Mouse (Mus musculus): ENCODE results near the gene Phykpl. TPM values are rescaled to one million over a fixed set of nuclear protein-coding genes. Genes with fewer than 3 reads are reported as not detected.

Phykpl gene
- total and polyA plus RNA-seq, 2 experiments from 2014 or later = 13.9 to 35.2 TPM

GRCm38 (mm10) chr11:51650261-51650660 is 65.7 kb downstream of the Phykpl start:
- Histone ChIP-seq H3K4me3 (ENCODE audit: low read depth, low read length) (peak overlapping the region; percentile 71), H3K27me3 (ENCODE audit: control insufficient read depth, insufficient read depth, low read length) (no peaks in the 10 kb centered on the region), H3K9ac (replicated peaks; ENCODE audit: low read depth, low read length) (peak overlapping the region; percentile 79), H3K36me3 (replicated peaks; ENCODE audit: control insufficient read depth, insufficient read depth, low read length) (peaks cover 3% of the 10 kb centered on the region; the same call in 1 of the 2 replicates), H3K4me2 (ENCODE audit: low read depth, low read length) (peak overlapping the region; percentile 88), H3K9me3 (replicated peaks; ENCODE audit: control insufficient read depth, low read length) (no peaks in the 10 kb centered on the region), H3K4me1 (ENCODE audit: control insufficient read depth, insufficient read depth) (peaks cover 24% of the 10 kb centered on the region), H3K27ac (ENCODE audit: low read depth) (peak overlapping the region; percentile 90)
- DNase-seq (ENCODE audit: low spot score) (no peak), ATAC-seq (ENCODE audit: insufficient read depth, low read depth) (peak; percentile 12; the same call in 1 of the 2 replicates)
- TF ChIP-seq EP300 (IDR thresholded peaks at IDR 0.05; ENCODE audit: low read depth) = no peak
- TF ChIP-seq CTCF (IDR thresholded peaks at IDR 0.05; ENCODE audit: low read depth) = no peak
- WGBS = 1% methylated on average over 28 of the region's 30 CpGs

DNA sequence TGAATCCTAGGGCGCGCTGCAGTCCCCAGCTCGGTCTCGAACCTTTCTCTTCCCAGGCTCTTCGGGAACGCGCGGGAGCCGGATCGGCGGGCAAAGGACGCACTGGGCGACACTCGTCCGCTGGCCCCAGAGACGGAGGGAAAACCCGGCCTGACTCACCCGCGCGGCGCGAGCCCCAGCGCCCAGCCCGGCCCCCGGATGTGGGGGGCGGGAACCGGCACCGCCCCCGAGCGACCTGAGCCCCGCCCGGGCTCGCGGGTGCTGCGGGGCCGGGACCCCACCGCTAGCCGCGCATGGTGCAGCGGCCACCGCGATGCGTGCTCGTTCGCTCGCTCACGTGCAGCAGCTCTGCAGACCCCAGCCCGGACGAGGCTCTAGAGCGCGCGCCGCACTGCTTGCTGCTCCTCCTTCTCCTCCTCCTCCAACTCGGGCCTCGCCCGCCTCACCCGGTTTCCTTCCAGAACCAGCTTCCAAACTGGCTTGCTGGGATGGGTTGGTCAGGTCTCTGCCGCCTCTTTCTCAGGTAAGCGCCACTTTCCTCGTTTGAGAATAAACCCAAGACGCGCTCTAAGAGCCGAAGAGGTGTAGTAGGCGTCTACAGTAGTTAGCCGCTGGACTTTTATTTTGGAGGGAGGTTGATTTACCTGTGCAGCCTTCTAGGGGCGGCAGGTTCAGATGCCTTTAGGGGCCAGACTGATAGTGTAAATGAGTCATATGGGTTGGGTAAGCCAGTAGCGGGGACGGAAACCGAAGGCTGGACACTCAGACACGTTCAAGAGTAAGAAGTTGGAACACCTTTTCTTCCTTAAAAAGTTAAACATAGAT is 66.3 kb downstream of the Phykpl start, which contains the start of the genes N4bp3 and D930048N14Rik:
TSS of gene N4bp3 (minus strand) at position 152 of the 825 bp plus-strand sequence.
TSS of gene D930048N14Rik (plus strand) at position 264 of the 825 bp plus-strand sequence.
- Histone ChIP-seq H3K9ac (replicated peaks; ENCODE audit: low read depth, low read length) (peak within 1 kb of the TSS; percentile 79), H3K4me2 (ENCODE audit: low read depth, low read length) (peak within 1 kb of the TSS; percentile 88), H3K4me3 (ENCODE audit: low read depth, low read length) (peak within 1 kb of the TSS; percentile 71), H3K27me3 (ENCODE audit: control insufficient read depth, insufficient read depth, low read length) (no peaks in the 10 kb centered on the region), H3K9me3 (replicated peaks; ENCODE audit: control insufficient read depth, low read length) (no peaks in the 10 kb centered on the region), H3K36me3 (replicated peaks; ENCODE audit: control insufficient read depth, insufficient read depth, low read length) (no peaks in the 10 kb centered on the region), H3K4me1 (ENCODE audit: control insufficient read depth, insufficient read depth) (peaks cover 24% of the 10 kb centered on the region), H3K27ac (ENCODE audit: low read depth) (peak within 1 kb of the TSS; percentile 90)
- ATAC-seq (ENCODE audit: insufficient read depth, low read depth) (peak; percentile 62), DNase-seq (ENCODE audit: low spot score) (peak; percentile 39)
- TF ChIP-seq EP300 (IDR thresholded peaks at IDR 0.05; ENCODE audit: low read depth) = no peak
- TF ChIP-seq CTCF (IDR thresholded peaks at IDR 0.05; ENCODE audit: low read depth) = no peak
- WGBS = 1% methylated on average over 63 of the region's 70 CpGs

DNA sequence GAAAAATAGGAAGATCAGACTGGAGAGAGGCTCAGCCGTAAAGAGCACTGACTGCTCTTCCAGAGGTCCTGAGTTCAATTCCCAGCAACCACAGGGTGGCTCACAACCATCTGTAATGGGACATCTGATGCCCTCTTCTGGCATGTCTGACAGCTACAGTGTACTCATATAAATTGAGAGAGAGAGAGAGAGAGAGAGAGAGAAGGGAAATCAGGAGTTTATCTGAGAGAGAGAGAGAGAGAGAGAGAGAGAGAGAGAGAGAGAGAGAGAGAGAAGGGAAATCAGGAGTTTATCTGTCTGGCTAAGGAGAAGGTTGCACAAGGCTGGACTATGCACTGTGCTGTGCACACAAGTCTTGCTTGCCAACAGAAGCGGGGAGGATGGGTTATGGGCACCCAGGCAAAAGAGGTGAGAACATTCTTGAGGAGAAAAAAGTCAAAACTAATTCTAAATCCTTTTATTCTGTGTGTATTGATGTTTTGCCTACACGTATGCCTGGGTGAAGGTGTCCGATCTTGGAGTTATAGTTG is 68.4 kb downstream of the Phykpl start:
- no peak for DNase-seq (ENCODE audit: low spot score)
- Histone ChIP-seq H3K4me1 (ENCODE audit: control insufficient read depth, insufficient read depth) (peaks cover 18% of the 10 kb centered on the region), H3K9ac (replicated peaks; ENCODE audit: low read depth, low read length) (no peak overlapping the region), H3K9me3 (replicated peaks; ENCODE audit: control insufficient read depth, low read length) (no peaks in the 10 kb centered on the region), H3K36me3 (replicated peaks; ENCODE audit: control insufficient read depth, insufficient read depth, low read length) (no peaks in the 10 kb centered on the region), H3K4me2 (ENCODE audit: low read depth, low read length) (no peak overlapping the region), H3K27ac (ENCODE audit: low read depth) (no peak overlapping the region), H3K27me3 (ENCODE audit: control insufficient read depth, insufficient read depth, low read length) (no peaks in the 10 kb centered on the region), H3K4me3 (ENCODE audit: low read depth, low read length) (no peak overlapping the region)
- no peak for ATAC-seq (ENCODE audit: insufficient read depth, low read depth)
- TF ChIP-seq EP300 (IDR thresholded peaks at IDR 0.05; ENCODE audit: low read depth) = no peak
- no peak for TF ChIP-seq CTCF (IDR thresholded peaks at IDR 0.05; ENCODE audit: low read depth)
- WGBS = 88% methylated on average over 4 of the region's 4 CpGs

GRCm38 (mm10) chr11:51653736-51654135 is 69.2 kb downstream of the Phykpl start:
- Histone ChIP-seq H3K4me1 (ENCODE audit: control insufficient read depth, insufficient read depth) (peaks cover 13% of the 10 kb centered on the region), H3K9ac (replicated peaks; ENCODE audit: low read depth, low read length) (no peak overlapping the region), H3K4me2 (ENCODE audit: low read depth, low read length) (no peak overlapping the region), H3K27ac (ENCODE audit: low read depth) (no peak overlapping the region), H3K4me3 (ENCODE audit: low read depth, low read length) (no peak overlapping the region), H3K27me3 (ENCODE audit: control insufficient read depth, insufficient read depth, low read length) (no peaks in the 10 kb centered on the region), H3K36me3 (replicated peaks; ENCODE audit: control insufficient read depth, insufficient read depth, low read length) (no peaks in the 10 kb centered on the region), H3K9me3 (replicated peaks; ENCODE audit: control insufficient read depth, low read length) (no peaks in the 10 kb centered on the region)
- DNase-seq (ENCODE audit: low spot score) (no peak), ATAC-seq (ENCODE audit: insufficient read depth, low read depth) (no peak)
- no peak for TF ChIP-seq CTCF (IDR thresholded peaks at IDR 0.05; ENCODE audit: low read depth)
- TF ChIP-seq EP300 (IDR thresholded peaks at IDR 0.05; ENCODE audit: low read depth) = no peak
- WGBS = 79% methylated on average over 6 of the region's 6 CpGs

Other genes with a start within 250 kb of the Phykpl start
- 136 and 225 TPM in 2 replicates for gene Hnrnpab, start 22.1 kb downstream of the Phykpl start, total RNA-seq (2014; rRNA removed; ENCODE audit: low replicate concordance)
- 156 and 159 TPM in 2 replicates for gene Hnrnpab, start 22.1 kb downstream of the Phykpl start, polyA plus RNA-seq (2015; fragmentation: Nextera tagmentation; extraction: Ambion mirVana)
- gene Nhp2, start 35.0 kb downstream of the Phykpl start, total RNA-seq (2014; rRNA removed; ENCODE audit: low replicate concordance) = 34.1 and 58.2 TPM in 2 replicates
- gene Nhp2, start 35.0 kb downstream of the Phykpl start, polyA plus RNA-seq (2015; fragmentation: Nextera tagmentation; extraction: Ambion mirVana) = 59.7 and 61.4 TPM in 2 replicates
- gene Rmnd5b, start 51.1 kb downstream of the Phykpl start, total RNA-seq (2014; rRNA removed; ENCODE audit: low replicate concordance) = 38.6 and 54.3 TPM in 2 replicates
- gene Rmnd5b, start 51.1 kb downstream of the Phykpl start, polyA plus RNA-seq (2015; fragmentation: Nextera tagmentation; extraction: Ambion mirVana) = 25.8 and 30.0 TPM in 2 replicates
- 31.2 and 34.8 TPM in 2 replicates for gene N4bp3, start 66.1 kb downstream of the Phykpl start, total RNA-seq (2014; rRNA removed; ENCODE audit: low replicate concordance)
- 18.1 and 20.2 TPM in 2 replicates for gene N4bp3, start 66.1 kb downstream of the Phykpl start, polyA plus RNA-seq (2015; fragmentation: Nextera tagmentation; extraction: Ambion mirVana)
- 0.08 and 0.58 TPM in 2 replicates for gene D930048N14Rik, start 66.2 kb downstream of the Phykpl start, total RNA-seq (2014; rRNA removed; ENCODE audit: low replicate concordance)
- gene D930048N14Rik, start 66.2 kb downstream of the Phykpl start, polyA plus RNA-seq (2015; fragmentation: Nextera tagmentation; extraction: Ambion mirVana) = 0.74 and 0.78 TPM in 2 replicates
- gene 0610009B22Rik, start 104.1 kb downstream of the Phykpl start, total RNA-seq (2014; rRNA removed; ENCODE audit: low replicate concordance) = 28.4 and 45.5 TPM in 2 replicates
- gene 0610009B22Rik, start 104.1 kb downstream of the Phykpl start, polyA plus RNA-seq (2015; fragmentation: Nextera tagmentation; extraction: Ambion mirVana) = 93.0 and 106 TPM in 2 replicates
- 8.3 and 11.8 TPM in 2 replicates for gene Sec24a, start 178.9 kb downstream of the Phykpl start, total RNA-seq (2014; rRNA removed; ENCODE audit: low replicate concordance)
- 6.2 and 7.3 TPM in 2 replicates for gene Sec24a, start 178.9 kb downstream of the Phykpl start, polyA plus RNA-seq (2015; fragmentation: Nextera tagmentation; extraction: Ambion mirVana)
- gene Sar1b, start 178.9 kb downstream of the Phykpl start, total RNA-seq (2014; rRNA removed; ENCODE audit: low replicate concordance) = 124 and 134 TPM in 2 replicates
- gene Sar1b, start 178.9 kb downstream of the Phykpl start, polyA plus RNA-seq (2015; fragmentation: Nextera tagmentation; extraction: Ambion mirVana) = 194 and 196 TPM in 2 replicates

Measured in heart, postnatal 0 days (tissue).